Mouse (Mus musculus) urinary bladder, postnatal 36 days (tissue): ENCODE measurements around the gene Il12b.

Source experiments
- DNase-seq, 2 experiments: peaks; one replicate each; pipeline ENCODE4 v3.0.0; 2022; ENCODE audit warnings: low spot score in 2 of 2, mixed read lengths in 1 of 2

Il12b gene

DNA sequence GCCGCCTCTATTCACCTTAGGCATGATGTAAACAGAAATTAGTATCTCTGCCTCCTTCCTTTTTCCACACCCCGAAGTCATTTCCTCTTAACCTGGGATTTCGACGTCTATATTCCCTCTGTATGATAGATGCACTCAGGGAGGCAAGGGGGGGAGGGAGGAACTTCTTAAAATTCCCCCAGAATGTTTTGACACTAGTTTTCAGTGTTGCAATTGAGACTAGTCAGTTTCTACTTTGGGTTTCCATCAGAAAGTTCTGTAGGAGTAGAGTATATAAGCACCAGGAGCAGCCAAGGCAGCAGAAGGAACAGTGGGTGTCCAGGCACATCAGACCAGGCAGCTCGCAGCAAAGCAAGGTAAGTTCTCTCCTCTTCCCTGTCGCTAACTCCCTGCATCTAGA lies at the start of gene Il12b:
Gene Il12b, plus strand, starts transcription at position 301 of the 400 bp plus-strand sequence.
- no peak for DNase-seq

DNA sequence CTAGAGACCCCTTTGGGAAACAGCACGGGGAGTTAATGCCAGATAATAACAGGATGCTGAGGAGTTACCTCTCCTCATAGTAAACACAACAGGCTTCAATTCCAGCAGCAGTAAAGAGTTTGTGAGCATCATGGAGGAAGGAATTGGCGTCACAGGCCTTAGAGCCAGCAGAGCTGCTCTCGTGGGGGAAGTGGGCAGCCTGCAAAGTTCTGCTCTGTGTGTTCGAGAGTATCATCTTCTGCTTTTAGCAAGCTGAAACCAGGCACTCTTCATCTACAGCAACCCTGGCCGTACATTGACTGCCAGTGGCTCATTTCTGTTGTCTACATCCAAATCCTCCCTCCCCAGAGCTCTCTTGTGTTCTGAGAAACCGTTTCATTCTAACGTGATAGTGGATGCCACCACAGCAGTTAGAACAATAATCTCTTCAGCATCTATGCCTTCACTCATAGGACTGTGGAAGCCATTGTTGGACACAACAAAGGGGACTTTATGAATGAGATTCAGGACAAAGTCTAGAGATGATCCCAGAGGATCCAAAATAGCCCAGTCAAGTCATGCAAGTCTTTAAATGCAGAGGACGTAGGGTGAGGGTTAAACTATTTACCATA lies 44.9 kb upstream of the Il12b start:
- DNase-seq, result no peak

DNA sequence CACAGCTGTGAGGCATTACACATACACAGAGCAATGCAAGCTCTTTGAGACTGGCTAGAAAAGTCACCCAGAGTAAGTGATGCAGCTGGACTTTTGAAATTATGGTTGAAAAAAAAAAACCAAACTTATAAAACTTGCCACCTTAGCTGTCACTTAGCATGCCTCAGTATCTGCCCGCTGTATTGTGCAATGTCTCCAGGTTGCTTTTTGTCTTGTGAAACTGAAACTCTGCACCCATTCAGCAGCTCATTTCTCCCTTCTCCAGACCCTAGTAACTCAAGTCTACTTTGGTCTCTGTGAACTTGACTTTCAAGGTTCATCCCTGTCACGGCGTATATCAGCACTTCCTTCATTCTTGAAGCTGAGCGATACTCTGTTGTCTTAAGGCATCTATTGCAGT lies 43.7 kb upstream of the Il12b start:
- no peak for DNase-seq

DNA sequence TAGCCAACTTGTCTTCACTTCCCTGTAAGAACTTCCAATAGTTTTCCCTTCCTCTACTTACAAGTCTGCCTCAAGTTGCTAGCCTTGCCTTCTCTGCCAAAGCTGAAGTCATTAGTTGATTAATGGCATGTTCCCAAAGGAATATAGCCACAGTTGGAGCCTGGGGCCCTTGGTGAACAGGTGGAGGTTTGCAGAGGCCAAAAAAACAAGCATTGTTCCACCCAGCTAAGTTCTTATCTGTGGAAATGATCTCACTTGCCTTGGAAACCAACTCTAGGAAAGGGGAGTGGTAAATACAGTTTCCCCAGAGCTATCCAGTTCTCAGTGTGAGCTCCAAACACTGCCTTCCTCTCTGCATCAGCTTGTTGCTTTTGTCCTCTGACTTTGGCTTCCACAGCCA lies 35.3 kb upstream of the Il12b start:
- DNase-seq, result peak in 1 of 2 experiments; percentile 14

- peak; percentile 20 to 48 for DNase-seq
Measured at GRCm38 (mm10) chr11:44367711-44368110, 32.2 kb upstream of the Il12b start.

DNA sequence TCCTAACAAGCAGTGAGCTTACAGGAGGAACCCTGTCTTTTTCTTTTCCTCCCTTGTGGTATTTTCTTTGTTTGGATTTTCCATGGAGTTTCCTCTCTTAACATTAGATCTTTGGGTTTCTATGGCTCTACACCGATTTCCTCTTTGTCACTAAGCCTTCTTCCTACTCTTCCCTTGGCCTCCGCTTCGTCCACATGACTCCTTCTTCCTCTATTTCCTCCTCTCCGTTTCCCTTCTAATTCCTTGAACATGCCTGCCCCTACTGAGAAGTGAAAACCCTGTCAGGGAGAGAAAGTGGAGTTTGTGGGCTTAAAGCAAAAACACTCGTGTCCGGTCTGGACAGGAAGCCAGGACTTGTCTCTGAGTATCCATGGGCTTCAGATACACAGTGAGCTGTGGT lies 27.0 kb upstream of the Il12b start:
- DNase-seq, result no peak

DNA sequence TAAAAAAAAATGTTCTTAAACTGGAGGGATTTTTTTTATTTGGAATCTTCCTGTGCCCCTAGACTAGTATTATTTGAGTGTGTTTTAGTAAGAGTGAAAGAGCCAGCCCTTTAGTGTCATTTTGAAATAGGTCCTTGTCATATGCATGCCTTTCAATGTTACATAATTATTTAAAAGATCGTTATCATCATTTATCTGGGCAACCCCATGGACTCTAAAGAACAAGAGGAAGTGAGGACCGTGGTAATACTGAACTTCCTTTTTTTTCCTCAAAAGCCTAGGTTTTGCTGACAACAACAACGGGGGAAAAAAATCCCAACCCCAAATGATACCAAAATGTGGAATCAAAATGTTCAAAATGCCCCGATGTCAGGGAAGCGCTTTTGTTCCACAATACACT lies 22.0 kb upstream of the Il12b start:
- DNase-seq, result no peak

- no peak for DNase-seq
Measured at GRCm38 (mm10) chr11:44380432-44381051, 19.3 kb upstream of the Il12b start.

- no peak for DNase-seq
Measured at GRCm38 (mm10) chr11:44382200-44382599, 17.7 kb upstream of the Il12b start.

- no peak for DNase-seq
Measured at GRCm38 (mm10) chr11:44387031-44387430, 12.8 kb upstream of the Il12b start.

GRCm38 (mm10) chr11:44389993-44390701 lies 9.7 kb upstream of the Il12b start:
- no peak for DNase-seq

GRCm38 (mm10) chr11:44393101-44393810 lies 6.6 kb upstream of the Il12b start:
- DNase-seq, result no peak

GRCm38 (mm10) chr11:44395401-44395800 lies 4.5 kb upstream of the Il12b start:
- DNase-seq, result no peak

GRCm38 (mm10) chr11:44397551-44397950 lies 2.3 kb upstream of the Il12b start:
- DNase-seq, result no peak

- DNase-seq, result no peak
Measured at GRCm38 (mm10) chr11:44398356-44398755, 1.5 kb upstream of the Il12b start.

DNA sequence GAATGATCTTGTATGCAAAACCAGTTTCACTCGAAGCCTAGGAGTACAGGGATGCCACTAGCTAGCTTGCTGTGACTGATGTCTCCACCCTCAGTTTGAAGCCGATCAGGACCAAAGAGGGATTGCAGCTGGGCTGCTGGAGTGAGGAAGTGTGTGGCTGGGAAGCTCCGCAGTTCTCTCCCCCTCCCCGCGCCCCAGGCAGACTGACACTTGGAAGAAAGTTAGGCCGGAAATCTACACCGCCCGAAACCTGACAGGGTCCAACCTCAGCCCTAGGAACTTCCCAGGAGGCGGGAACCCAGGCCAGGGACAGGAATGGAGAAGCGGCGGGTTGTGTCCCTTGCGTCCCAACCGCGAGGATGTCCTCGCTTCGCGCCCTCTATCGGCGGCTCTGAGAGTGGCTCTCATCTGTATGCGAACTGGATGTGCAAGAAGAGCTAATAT lies 1.1 kb upstream of the Il12b start:
- DNase-seq, result peak; percentile 56 to 75

- DNase-seq, result no peak
Measured at GRCm38 (mm10) chr11:44401635-44402548, 2.0 kb downstream of the Il12b start.

DNA sequence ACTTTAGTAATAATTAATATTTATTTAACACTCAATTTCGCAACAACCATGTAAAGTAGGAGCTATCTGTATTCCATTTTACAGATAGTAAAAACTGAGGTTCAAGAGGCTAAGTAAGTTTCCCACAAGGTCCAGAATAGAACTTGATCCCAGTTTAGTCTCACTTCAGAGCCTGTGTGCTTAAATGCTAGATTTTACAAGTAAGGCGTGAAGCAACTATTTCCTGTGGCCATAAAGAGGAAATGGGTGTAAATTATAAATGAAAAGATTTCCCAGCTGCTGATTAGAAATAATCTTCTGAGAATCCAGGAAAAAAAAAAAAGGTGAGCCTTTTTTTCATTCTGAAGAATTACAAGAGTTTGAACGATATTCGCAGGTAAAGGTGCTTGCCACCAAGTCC lies 5.2 kb downstream of the Il12b start:
- no peak for DNase-seq

DNA sequence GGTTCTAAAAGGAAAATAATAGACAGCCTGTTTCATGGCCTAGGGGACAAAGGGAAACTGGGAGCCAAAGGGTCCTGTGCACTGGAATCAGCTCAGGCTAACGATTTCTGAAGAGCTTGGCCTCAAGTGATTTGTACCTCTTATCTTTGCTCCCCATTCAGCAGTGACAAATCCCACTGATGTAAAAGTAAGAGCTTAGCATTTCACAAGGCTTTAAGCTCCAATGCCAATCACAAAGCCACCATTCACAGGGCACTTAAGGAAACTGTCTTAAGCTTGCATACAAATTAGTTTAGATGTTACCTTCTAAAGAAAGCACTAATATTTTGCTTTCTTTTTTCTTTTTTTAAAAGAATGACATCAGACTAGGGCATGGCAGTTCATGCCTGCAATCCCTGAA lies 6.1 kb downstream of the Il12b start:
- DNase-seq, result no peak

DNA sequence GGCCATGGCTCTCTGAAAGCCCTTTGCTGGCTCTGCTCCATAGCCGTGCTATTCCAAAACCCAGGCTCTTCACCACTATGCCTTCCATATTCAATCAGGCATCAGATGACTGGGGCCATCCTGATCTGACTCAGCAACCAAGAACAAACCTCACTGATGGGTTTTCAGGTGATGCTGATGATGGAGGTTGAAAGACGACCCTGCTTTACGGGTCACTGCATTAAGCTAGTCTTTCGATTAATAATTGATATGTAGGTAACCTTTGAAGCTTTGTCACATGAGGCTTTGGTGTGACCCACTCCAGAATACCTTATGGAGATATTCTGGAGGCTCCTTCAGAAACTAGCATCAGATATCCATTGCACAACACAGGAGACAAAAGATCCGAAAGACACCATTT lies 6.6 kb downstream of the Il12b start:
- DNase-seq, result no peak

DNA sequence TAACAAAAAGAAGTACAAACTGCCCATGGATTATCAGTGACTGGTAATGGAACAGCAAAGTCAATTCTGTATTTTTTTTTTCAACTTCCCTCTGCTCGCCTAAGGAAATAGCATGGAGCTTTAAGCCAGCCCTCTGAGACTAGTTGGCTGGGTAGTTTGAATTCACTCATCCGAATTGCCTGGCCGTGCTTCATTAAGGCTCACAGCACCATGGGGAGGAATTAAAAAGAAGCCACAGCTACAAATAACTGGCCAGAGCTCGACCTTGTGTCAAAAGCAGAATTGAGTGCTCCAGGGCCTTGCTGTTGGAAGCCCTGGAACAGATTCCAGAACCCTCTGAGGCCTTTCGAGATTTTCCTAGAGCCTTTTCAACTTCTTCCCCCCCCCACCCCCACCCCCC lies 8.8 kb downstream of the Il12b start:
- DNase-seq, result no peak
